Mouse (Mus musculus) adrenal gland, adult (tissue): ENCODE measurements around the gene Tusc2.
A peak's percentile ranks its signal among the peaks of the same experiment; 100 is the strongest.
"Not testable (repeated sequence)": the region's sequence is repeated elsewhere in the genome, so short reads cannot be mapped to it uniquely, and the experiment has no call there.

Experiments
- DNase-seq, 2 experiments: peaks; one replicate each; pipeline ENCODE4 v3.0.0; 2022 to 2023; ENCODE audit warnings: low spot score in 1 of 2; ENCODE audit not compliant: inconsistent age in 2 of 2

Tusc2 gene

DNA sequence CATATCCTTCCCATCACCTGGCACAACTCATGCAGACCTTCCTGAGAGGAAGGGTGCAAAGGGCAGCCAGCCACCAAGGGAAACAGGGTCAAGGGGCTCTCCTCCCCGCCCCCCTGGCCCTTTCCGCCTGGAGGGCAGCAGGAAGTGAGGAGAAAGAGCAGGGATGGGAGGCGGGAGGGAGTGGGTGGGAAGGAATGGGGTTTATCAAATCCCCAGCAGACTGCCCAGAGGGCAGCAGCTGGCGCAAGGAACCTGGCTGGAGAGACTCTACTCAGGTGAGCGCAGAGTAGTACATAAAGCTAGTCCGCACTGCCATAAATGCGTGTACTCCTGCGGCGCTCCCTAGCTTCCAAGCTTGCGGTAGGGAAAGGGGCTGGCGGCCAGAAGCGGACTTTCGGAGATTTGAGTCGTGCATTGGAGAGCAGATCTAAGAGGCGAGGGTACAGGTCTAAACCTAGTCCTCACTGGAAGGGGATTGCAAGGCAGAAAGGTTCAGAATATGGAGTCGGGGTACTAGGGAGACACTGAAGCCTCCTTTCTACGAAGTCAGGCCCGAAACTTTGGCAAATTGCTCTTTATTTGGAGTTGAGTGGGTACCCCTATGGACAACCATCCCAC is 4.8 kb downstream of the Tusc2 start, which contains the start of gene Hyal2:
Gene Hyal2, plus strand, starts transcription at position 244 of the 618 bp plus-strand sequence.
- DNase-seq: peak; percentile 76 to 83

DNA sequence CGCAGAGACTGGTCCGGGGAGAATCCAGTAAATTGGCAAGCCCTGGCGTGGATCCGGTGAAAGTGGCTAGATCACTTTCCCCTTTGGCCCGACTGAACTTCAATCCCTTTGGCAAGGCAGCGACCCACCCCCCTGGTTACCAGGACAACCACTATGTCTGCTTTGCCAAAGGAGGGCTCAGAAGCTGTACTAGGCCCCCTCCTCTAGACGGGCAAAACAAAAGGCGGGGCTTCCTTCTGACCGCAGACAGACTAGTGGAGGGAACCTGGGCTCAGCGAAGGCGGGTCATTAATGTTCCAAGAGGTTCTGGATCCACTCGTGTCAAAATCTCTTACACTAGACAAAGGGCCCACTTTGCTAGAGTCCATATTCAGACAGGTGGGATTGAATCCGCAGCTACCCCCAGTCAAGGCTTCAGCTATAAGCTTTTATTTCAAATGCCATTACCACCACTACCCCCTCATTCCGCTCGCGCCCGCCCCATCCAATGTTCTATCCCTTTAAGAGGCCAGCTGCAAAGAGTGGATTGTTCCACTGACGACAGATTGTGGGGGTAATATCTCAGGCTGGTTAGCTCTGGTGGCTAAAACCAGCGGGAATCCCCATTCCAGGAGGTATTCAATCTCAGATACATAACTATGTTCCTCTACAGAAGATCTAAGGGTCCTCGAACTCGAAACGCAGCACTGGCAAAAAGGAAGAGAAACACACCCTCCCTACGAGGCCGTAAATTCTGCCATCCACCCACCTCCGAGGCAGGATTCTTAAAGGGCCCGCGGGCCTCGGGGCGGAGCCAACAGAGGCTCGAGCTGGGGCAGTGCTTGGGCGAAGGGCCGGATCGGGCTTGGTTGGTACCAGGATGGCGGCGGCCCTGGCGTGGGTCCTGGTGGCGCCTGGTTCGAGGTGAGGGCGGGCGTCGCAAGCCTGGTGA is 5.5 kb downstream of the Tusc2 start:
- peak; percentile 89 to 96 for DNase-seq

DNA sequence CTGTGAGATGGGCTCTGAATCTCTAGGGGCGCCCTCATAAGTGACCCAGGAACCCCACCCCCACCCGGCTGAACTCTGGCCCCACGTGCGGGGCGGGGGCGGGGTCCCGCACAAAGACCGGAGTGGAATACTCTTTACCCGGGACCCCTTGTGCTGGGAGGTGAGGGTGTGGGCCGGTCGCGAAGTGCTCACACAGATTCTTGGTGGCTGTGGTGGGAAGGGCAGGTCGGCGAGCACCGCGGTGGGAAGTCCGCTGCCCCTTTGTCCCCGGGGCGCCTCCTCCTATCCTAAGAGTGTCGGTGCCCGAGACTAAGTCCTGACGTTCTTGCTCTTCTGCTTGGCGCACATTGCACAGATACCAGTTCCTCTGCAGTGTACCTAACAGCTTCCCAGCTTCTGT is 6.2 kb downstream of the Tusc2 start:
- no peak for DNase-seq

DNA sequence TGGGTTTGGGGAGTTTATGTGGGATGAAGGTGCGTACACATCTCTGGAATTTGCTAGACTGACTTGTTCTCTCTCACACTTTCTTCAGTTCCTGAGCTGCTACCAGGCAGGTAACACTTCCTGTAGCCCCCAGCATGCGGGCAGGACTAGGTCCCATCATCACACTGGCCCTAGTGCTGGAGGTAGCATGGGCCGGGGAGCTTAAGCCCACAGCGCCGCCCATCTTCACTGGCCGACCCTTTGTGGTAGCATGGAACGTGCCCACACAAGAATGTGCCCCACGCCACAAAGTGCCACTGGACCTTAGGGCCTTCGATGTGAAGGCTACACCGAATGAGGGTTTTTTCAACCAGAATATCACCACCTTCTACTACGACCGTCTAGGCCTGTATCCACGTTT is 7.0 kb downstream of the Tusc2 start:
- DNase-seq: no peak

DNA sequence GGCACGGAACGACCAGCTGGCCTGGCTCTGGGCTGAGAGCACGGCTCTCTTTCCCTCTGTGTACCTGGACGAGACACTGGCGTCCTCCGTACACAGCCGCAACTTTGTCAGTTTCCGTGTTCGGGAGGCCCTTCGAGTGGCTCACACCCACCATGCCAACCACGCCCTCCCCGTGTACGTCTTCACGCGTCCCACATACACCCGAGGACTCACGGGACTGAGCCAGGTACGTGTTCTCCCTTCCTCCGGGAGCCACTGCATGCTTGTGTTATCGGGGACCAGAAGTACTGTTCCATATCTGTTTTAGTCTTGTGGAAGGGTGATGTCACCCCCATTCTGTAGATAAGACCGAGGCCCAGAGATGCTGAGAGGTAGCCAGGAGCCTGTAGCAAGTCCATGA is 7.8 kb downstream of the Tusc2 start:
- no peak for DNase-seq

DNA sequence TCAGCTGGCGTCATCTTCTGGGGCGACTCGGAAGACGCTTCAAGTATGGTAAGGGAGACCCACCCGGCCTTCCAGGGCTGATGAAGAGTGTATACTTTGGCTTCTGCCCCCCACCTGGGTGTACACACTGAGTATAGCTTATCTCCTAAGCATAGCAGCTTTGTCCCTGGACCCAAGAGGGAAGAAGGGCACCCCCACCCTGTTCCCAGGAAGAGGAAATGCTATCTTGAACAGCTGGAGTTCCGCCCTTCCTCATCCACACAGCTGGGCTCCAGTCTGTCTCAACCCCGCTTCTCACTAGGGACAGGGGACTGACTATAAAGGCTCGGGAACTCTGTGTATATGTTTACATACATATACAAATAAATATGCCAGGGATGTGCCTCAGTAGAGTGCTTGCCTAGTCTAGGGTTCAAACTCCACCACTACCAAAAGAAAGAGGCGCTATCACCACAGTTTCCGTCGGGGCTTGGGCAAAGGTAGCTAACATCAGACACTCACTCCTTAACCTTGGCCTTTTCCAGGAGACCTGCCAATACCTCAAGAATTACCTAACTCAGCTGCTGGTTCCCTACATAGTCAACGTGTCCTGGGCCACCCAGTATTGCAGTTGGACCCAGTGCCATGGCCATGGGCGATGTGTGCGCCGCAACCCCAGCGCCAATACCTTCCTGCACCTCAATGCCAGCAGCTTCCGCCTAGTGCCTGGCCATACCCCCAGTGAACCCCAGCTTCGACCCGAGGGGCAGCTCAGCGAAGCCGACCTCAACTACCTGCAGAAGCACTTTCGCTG is 8.7 kb downstream of the Tusc2 start:
- DNase-seq: peak in 1 of 2 experiments; percentile 27

DNA sequence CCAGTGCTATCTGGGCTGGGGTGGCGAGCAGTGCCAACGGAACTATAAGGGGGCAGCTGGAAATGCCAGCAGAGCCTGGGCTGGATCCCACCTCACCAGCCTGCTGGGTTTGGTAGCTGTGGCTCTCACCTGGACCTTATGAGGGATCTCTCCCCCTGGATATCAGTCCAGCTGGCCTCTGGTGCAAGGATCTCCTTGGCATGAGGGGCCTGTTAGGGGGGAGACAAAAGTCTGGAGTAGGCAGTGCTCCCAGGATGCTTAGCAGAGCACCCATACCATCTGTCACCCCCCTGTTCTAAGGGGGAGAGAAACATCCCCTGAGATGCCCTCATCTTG is 9.2 kb downstream of the Tusc2 start:
- no peak for DNase-seq

DNA sequence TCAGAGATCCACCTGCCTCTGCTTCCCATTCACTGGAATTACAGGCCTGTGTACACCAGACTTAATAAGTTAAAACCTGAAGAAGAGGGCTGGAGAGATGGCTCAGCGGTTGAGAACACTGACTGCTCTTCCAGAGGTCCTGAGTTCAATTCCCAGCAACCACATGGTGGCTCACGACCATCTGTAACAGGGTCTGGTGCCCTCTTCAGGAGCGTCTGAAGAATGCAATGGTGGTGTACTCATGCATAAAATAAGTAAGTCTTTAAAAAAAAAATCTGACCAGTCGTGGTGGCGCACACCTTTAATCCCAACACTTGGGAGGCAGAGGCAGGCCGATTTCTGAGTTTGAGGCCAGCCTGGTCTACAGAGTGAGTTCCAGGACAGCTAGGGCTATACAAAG is 10.7 kb downstream of the Tusc2 start:
- not testable (repeated sequence) for DNase-seq

DNA sequence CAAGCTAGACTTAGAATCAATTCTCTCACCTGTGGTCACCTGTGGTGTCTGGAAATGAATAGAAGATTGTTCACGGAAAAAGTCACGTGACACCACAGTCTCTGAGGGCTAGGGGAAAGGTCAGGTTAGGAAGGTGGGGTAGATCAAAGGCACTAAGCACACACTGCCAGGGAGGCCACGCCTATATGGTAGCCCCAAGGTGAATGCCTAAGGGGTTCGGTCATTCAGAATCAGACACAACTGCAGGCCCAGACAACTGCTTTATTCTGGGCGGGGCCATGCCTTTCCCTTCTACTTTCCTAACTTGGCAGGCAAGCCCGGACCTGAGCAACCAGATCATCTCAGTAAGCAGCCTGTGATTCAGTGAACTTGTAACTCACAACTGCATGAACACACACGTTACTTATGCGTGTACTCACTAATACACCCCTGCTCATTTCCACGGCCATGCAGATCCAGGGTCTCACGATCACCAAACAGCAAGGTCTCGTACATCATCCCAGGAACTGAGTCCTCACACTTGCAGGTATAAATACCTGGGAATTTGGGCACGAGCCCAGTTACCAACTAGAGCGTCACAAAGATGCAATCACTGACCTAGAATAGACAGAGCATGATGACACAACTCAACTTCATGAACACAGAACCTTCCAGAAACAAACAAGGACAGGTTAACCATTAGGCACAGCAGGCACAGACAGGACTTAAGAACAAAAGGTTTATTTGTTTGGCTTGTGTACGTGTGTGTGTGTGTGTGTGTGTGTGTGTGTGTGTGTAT is 12.7 kb downstream of the Tusc2 start:
- no peak for DNase-seq

DNA sequence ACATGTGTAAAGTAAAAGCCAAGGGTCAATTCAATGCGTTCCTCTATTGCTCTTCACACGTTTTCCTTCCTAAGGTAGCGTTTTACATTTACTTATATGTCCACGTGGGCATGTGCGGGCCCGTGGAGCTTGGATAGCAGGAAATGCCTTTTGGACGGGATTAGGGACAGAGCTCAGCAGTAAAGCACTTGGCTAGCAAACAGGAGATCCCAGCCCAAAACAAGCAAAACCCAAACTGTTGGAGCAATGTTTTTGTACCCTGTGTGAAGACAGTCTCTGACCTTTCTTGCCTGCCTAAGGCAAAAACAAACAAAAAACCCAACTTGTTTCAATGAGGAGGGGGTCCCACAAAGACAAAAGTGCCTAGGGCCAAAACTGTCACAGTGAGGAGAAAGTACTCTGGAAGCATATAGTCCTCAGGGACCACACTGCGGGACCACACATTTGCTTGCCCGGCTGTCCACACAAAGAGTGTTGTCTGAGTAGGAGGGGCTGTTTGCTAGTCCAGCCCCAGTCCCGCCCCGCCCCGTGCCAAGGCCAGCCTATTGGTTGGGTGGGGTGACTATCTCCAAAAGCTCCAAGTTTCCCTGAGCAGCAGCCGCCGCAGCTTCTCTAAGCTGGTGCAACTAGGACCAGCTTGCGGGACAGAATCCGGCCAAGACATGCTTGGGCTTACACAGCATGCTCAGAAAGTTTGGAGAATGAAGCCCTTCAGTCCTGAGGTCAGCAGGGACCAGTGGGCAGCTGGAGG is 13.5 kb downstream of the Tusc2 start, which contains the start of gene Hyal1:
Gene Hyal1, plus strand, starts transcription at position 571 of the 751 bp plus-strand sequence.
- DNase-seq: peak; percentile 83 to 95

DNA sequence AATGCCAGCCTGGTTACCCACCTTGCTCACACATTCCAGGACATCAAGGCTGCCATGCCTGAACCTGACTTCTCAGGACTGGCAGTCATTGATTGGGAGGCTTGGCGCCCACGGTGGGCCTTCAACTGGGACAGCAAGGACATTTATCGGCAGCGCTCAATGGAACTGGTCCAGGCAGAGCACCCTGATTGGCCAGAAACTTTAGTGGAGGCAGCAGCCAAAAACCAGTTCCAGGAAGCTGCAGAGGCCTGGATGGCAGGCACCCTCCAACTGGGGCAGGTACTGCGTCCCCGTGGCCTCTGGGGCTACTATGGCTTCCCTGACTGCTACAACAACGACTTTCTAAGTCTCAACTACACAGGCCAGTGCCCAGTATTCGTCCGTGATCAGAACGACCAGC is 14.8 kb downstream of the Tusc2 start:
- peak in 1 of 2 experiments; percentile 62 for DNase-seq

DNA sequence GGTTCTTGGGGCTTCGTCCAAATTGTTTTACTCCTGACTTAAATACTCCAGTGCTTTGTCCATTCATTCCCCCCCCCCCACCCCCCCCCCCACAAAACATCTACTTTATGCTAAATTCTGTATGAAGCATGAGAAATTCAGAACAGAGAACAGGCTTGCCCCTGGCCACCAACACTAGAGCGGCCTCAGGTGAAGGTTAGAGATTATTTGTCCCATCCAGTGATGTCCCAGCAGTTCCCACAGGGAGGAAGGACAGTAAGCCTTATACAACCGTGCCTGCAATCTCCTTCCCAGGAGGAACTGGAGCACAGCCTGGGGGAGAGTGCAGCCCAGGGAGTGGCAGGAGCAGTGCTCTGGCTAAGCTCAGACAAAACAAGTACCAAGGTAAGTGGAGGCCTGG is 15.5 kb downstream of the Tusc2 start, which contains the start of gene Naa80:
Gene Naa80, plus strand, starts transcription at position 301 of the 400 bp plus-strand sequence.
- no peak for DNase-seq

DNA sequence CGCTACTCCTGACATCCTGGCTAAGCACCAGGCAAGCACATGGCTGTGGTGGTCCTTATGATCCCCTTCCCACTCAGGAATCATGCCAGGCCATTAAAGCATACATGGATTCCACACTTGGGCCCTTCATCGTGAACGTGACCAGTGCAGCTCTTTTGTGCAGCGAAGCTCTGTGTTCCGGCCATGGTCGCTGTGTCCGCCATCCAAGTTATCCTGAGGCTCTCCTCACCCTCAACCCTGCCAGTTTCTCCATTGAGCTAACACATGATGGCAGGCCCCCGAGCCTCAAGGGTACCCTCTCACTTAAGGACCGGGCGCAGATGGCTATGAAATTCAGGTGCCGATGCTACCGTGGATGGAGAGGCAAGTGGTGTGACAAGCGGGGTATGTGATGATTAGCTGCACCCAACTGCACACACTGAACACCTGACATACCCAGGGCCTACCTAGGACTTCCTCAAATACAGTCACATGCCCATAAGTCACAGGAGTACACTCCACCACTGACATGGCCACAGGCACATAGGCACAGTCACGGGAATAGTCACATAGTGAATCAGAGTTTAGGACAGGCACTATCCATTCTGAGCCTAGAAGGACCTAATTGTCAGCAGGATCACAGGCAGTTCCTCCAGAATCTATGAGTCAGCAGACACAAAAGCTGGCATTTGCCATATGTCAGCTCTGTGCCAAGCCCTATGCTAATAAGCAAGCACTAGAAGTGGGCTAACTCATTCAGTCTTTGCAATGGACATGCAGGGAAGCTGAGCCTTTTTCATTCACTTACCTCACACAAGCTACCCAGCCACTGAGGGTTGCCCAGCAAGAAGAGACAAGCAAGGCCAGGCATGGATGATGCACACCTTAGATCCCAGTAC is 16.2 kb downstream of the Tusc2 start:
- peak; percentile 54 to 78 for DNase-seq

DNA sequence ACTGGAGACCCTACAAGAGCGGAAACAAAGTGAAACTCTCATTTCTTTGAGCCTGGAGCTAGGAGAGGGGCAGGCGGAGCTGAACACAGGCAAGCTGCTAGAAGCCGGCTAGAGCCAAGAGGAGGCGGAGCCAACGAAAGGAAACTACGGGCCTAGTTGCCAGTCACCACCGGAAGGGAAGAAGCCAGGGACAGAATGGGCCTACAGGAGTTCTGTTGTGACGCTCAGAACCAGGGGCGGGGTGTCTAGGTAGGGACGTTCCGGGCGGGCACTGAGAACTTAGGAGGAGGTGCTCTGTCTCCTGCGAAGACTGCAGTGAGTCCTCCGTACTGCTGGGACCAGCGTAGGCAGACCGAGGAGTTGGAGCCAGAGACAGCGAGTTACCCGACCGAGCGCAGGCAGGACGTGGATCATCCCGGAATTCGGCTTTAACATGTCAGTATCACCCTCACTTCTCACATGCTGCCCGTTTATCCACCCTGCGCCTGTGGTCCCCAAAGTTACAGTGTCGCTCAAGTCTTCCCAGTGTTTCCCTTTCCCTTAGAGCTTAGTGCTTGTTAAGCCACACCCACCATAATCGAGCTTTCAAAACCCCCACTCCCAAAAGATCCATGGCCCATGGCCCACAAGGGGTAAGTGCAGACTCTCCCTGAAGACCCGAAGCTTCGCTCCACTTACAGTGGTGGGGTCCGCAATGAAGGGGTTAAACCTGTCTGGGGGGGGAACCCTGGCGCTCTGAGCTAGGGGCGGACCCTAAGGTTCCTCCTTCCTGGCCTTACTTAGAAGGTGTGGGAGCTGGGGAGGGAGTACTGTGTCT is 17.7 kb downstream of the Tusc2 start, which contains the start of gene Hyal3:
Gene Hyal3, plus strand, starts transcription at position 318 of the 817 bp plus-strand sequence.
- DNase-seq: peak; percentile 94 to 97

DNA sequence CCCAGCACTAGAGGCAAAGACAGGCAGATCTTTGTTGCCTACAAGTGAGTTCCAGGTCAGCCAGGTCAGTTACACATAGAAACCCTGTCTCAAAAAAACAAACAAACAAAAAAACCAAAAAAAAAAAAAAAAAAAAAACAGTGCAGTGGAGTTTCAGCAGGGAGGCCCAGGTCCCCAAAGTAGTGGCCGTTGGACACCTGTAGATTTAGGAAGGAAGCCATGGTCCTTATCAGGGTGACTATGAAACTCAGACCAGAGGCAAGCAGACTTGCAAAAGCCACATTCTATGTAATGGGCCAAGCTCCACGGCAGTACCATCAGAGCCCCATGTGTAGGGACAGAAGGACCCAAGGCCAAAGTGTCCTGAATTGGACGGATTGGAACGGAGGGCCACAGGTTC is 18.5 kb downstream of the Tusc2 start:
- no peak for DNase-seq

DNA sequence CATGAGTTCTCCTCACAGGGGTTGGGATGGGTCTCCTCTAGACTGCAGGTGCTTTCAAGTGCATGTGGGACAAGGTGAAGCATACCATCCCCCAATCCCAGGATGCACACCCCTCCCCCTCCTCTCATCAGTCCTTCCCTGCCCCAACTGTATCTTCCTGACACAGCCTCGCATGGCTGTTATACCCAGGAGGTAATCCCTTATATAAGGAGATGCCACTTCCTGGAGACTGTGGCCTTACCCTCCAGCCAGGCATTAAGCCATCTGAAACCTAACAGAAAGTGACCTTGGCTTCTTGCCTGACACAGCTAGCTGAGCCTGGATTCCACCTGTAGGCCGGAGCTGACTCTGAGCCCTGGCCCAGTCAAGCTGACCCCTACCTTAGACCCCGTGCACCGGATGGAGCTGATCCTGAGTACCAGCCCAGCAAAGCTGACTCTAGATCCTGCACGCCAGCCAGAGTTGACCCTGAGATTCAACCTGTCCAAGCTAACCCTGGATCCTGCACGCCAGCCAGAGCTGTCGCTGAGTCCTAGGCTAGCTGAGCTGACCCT is 19.5 kb downstream of the Tusc2 start:
- peak in 1 of 2 experiments; percentile 69 for DNase-seq

DNA sequence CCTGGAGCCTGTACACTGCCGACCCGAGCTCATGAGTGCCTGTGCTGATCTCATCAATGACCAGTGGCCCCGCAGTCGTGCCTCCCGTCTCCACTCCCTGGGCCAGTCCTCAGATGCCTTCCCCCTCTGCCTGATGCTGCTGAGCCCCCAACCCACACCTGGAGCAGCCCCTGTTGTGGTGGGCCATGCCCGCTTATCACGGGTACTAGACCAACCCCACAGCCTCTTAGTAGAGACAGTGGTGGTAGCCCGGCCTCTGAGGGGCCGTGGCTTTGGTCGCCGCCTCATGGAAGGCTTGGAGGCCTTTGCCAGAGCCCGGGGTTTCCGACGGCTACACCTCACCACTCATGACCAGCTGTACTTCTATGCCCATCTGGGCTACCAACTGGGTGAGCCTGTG is 20.1 kb downstream of the Tusc2 start:
- DNase-seq: peak in 1 of 2 experiments; percentile 54

DNA sequence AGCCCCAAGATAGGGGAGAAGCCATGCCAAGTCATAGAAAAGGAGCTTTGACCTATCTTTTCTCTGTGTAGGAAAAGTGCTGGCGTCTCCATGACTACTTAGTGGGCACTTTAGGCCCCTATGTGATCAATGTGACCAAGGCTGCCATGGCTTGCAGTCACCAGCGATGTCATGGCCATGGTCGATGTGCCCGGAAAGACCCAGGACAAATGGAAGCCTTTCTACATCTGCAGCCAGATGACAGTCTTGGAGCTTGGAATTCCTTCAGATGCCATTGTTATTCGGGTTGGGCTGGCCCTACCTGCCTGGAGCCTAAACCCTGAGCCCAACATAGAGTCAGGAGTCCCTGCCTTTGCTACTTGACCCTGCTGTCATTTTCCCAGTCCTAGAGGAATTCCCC is 23.4 kb downstream of the Tusc2 start:
- no peak for DNase-seq
